Mouse (Mus musculus) left cerebral cortex, postnatal 4 days (tissue): ENCODE results near the gene Rit1. TPM values are rescaled to one million over a fixed set of nuclear protein-coding genes. Genes with fewer than 3 reads are reported as not detected.

ENCODE experiments used
- total RNA-seq, 2 experiments: library from RNA; stranded (reverse); gene quantifications; 2 replicates each; pipeline ENCODE4 v1.2.3; 2021

Gene Rit1
- total RNA-seq, 2 experiments from 2014 or later = 45.0 to 46.9 TPM

Other genes starting within 250 kb of the Rit1 start
- 10 to 100 TPM; 35.3 to 37.7 TPM for gene Lmna, start 206.9 kb upstream of the Rit1 start, total RNA-seq
- 10 to 100 TPM; 80.5 to 87.8 TPM for gene Mex3a, start 184.4 kb upstream of the Rit1 start, total RNA-seq
- under 1 TPM in 1 of 2 experiments, not detected in 1; 0.83 TPM for gene Rab25, start 168.5 kb upstream of the Rit1 start, total RNA-seq
- 100 to 1,000 TPM; 106 to 120 TPM for gene Lamtor2, start 163.8 kb upstream of the Rit1 start, total RNA-seq
- 100 to 1,000 TPM in 1 of 2 experiments, 10 to 100 TPM in 1; 97.5 to 105 TPM for gene Ubqln4, start 163.1 kb upstream of the Rit1 start, total RNA-seq
- 100 to 1,000 TPM; 114 to 121 TPM for gene Ssr2, start 141.0 kb upstream of the Rit1 start, total RNA-seq
- 100 to 1,000 TPM; 129 to 134 TPM for gene Arhgef2, start 110.9 kb upstream of the Rit1 start, total RNA-seq
- gene Rxfp4, start 63.7 kb upstream of the Rit1 start, total RNA-seq = not detected
- 10 to 100 TPM; 76.3 to 78.3 TPM for gene Khdc4, start 31.0 kb upstream of the Rit1 start, total RNA-seq
- 100 to 1,000 TPM; 238 to 268 TPM for gene Syt11, start 58.3 kb downstream of the Rit1 start, total RNA-seq
- gene Gon4l, start 118.4 kb downstream of the Rit1 start, total RNA-seq = 10 to 100 TPM; 52.9 to 58.0 TPM
- gene Msto1, start 197.2 kb downstream of the Rit1 start, total RNA-seq = 10 to 100 TPM; 31.3 to 33.1 TPM
- 10 to 100 TPM; 65.7 to 66.2 TPM for gene Ash1l, start 233.8 kb downstream of the Rit1 start, total RNA-seq
- 100 to 1,000 TPM in 1 of 2 experiments, 10 to 100 TPM in 1; 95.8 to 108 TPM for gene Dap3, start 234.3 kb downstream of the Rit1 start, total RNA-seq